ENCODE assay signal across 16 mouse cellular contexts in the genomic region with DNA sequence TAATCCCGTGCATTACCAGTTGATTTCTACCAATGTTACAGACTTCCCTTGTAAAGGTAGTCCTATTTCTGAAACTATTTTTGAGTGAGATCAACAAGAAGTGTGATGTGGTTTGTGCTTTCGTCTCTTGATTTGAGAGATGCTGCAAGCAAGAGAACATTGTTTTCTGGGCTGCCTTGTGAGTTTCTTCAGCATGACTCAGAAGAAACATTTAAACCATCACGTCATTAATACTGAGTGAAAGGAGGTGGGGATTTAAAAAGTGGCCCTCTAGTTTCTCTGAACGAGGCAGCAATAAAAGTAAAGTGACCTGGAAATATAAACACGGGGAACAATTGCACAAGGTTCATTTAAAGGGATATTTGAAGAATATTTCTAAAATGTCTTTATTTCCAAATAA.
"Had no signal": no experiment of that assay in that cellular context is flagged by ENCODE, and none has a peak within 500 bp of the region (broad histone marks: within the 10 kb centered on the region; RNA-seq: fewer than 3 reads in every experiment).

No protein-coding gene starts in this region.

- DNase-seq: liver, embryonic 13.5 days; liver, postnatal 0 days; right cerebral cortex, postnatal 14 days; spleen, adult 18-20 months; thymus, adult 18-20 months; thymus, postnatal 14 days; thymus, postnatal 36 days had no signal

- ATAC-seq: liver, postnatal 0 days; midbrain, embryonic 15.5 days had no signal

- H3K9ac ChIP-seq: limb, embryonic 13.5 days; limb, embryonic 15.5 days; liver, embryonic 13.5 days; liver, embryonic 15.5 days; liver, postnatal 0 days; midbrain, embryonic 12.5 days; midbrain, embryonic 15.5 days; neural tube, embryonic 12.5 days had no signal

- H3K4me2 ChIP-seq: limb, embryonic 13.5 days; limb, embryonic 15.5 days; liver, embryonic 11.5 days; liver, embryonic 13.5 days; liver, embryonic 15.5 days; midbrain, embryonic 12.5 days; midbrain, embryonic 15.5 days; neural tube, embryonic 12.5 days had no signal

- H3K4me3 ChIP-seq: limb, embryonic 13.5 days; limb, embryonic 15.5 days; liver, embryonic 13.5 days; liver, embryonic 15.5 days; megakaryocyte, embryonic 14.5 days; midbrain, embryonic 12.5 days; midbrain, embryonic 15.5 days; neural tube, embryonic 12.5 days had no signal

- H3K36me3 ChIP-seq: limb, embryonic 13.5 days; limb, embryonic 15.5 days; liver, embryonic 13.5 days; liver, embryonic 15.5 days; midbrain, embryonic 12.5 days; midbrain, embryonic 15.5 days; neural tube, embryonic 12.5 days had no signal

- H3K4me1 ChIP-seq: limb, embryonic 13.5 days; limb, embryonic 15.5 days; liver, embryonic 13.5 days; liver, embryonic 15.5 days; megakaryocyte, embryonic 14.5 days; midbrain, embryonic 12.5 days; midbrain, embryonic 15.5 days; neural tube, embryonic 12.5 days had no signal

- H3K9me3 ChIP-seq: limb, embryonic 13.5 days; limb, embryonic 15.5 days; liver, embryonic 13.5 days; liver, embryonic 15.5 days; megakaryocyte, embryonic 14.5 days; midbrain, embryonic 12.5 days; midbrain, embryonic 15.5 days; neural tube, embryonic 12.5 days had no signal

- H3K27me3 ChIP-seq: limb, embryonic 13.5 days; limb, embryonic 15.5 days; liver, embryonic 13.5 days; liver, embryonic 15.5 days; megakaryocyte, embryonic 14.5 days; midbrain, embryonic 12.5 days; midbrain, embryonic 15.5 days; neural tube, embryonic 12.5 days had no signal

- H3K27ac ChIP-seq: limb, embryonic 13.5 days; limb, embryonic 15.5 days; liver, embryonic 13.5 days; liver, embryonic 15.5 days; macrophage; midbrain, embryonic 12.5 days; midbrain, embryonic 15.5 days; neural tube, embryonic 12.5 days had no signal
